ENCODE assay signal across 14 mouse cellular contexts in the genomic region with DNA sequence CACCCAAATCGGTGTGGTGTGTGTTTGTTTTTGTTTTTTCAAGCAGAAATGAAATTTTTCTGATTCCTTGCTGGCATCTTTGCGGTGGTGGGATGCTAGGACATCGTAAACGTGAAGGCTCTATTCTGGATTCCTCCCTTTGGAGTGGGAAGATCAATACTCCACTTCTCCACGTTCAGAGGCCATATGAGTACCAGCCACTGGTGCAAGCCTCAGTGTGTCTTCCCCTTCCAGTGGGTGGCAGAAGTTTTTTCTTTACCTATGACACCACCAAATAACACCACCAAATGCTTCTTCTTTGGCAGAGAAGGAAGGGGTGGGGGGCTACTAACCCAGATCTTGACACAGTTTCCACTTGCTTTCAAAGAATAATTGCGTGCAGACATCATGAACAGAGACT. TPM values are rescaled to one million over a fixed set of nuclear protein-coding genes. Genes with fewer than 3 reads are reported as not detected.
DNase-seq lines count a peak whose midpoint lies in the region; ATAC-seq and TF ChIP-seq lines count a peak whose summit lies in the region.
"Had no signal": no experiment of that assay in that cellular context is flagged by ENCODE, and none has a peak within 500 bp of the region (broad histone marks: within the 10 kb centered on the region; RNA-seq: fewer than 3 reads in every experiment).

No protein-coding gene starts in this region.

- no peaks in the 10 kb centered on the region for H3K36me3 ChIP-seq in hindbrain, embryonic 10.5 days
- no peaks in the 10 kb centered on the region for H3K36me3 ChIP-seq in hindbrain, embryonic 16.5 days (ENCODE audit: control insufficient read depth, insufficient read depth, low read length)
- no peaks in the 10 kb centered on the region for H3K36me3 ChIP-seq in neural tube, embryonic 15.5 days
- no peaks in the 10 kb centered on the region for H3K36me3 ChIP-seq in intestine, postnatal 0 days (ENCODE audit: control insufficient read depth, insufficient read depth)
- H3K36me3 ChIP-seq: G1E; hindbrain, embryonic 15.5 days; midbrain, embryonic 13.5 days had no signal

- H3K4me3 ChIP-seq in hindbrain, embryonic 10.5 days = peak overlapping the region; percentile 51; the same call in 1 of the 2 replicates
- H3K4me3 ChIP-seq in hindbrain, embryonic 16.5 days (ENCODE audit: low read length) = no peak overlapping the region
- H3K4me3 ChIP-seq in neural tube, embryonic 15.5 days (replicated peaks) = no peak overlapping the region
- peak overlapping the region; percentile 32 for H3K4me3 ChIP-seq in intestine, postnatal 0 days (ENCODE audit: low read depth, low read length)

- no peak for DNase-seq in hindbrain, embryonic 10.5 days (ENCODE audit: low spot score)
- peak; percentile 33 for DNase-seq in neural tube, embryonic 10.5 days (ENCODE audit: extremely low spot score, low spot score)
- no peak for DNase-seq in right cerebral cortex, postnatal 36 days (ENCODE audit: low spot score in 2 of 2)
- DNase-seq: cerebellum, postnatal 25 days; forebrain, postnatal 0 days; thymus, postnatal 14 days had no signal

- H3K9me3 ChIP-seq in hindbrain, embryonic 10.5 days = no peaks in the 10 kb centered on the region
- H3K9me3 ChIP-seq in hindbrain, embryonic 16.5 days (ENCODE audit: control insufficient read depth, low read length) = no peaks in the 10 kb centered on the region
- no peaks in the 10 kb centered on the region for H3K9me3 ChIP-seq in neural tube, embryonic 15.5 days (replicated peaks)
- H3K9me3 ChIP-seq in intestine, postnatal 0 days (ENCODE audit: control insufficient read depth) = no peaks in the 10 kb centered on the region
- H3K9me3 ChIP-seq: hindbrain, embryonic 15.5 days; midbrain, embryonic 13.5 days had no signal

- peaks cover 40% of the 10 kb centered on the region for H3K4me1 ChIP-seq in hindbrain, embryonic 10.5 days (replicated peaks)
- peaks cover 17% of the 10 kb centered on the region for H3K4me1 ChIP-seq in hindbrain, embryonic 16.5 days (ENCODE audit: control insufficient read depth, insufficient read depth, low read depth, low read length)
- peaks cover 23% of the 10 kb centered on the region for H3K4me1 ChIP-seq in neural tube, embryonic 15.5 days
- H3K4me1 ChIP-seq in intestine, postnatal 0 days (replicated peaks; ENCODE audit: control insufficient read depth, insufficient read depth, low read length) = no peaks in the 10 kb centered on the region

- H3K27me3 ChIP-seq in hindbrain, embryonic 10.5 days (ENCODE audit: insufficient read depth, poor library complexity, severe bottlenecking) = peaks cover 100% of the 10 kb centered on the region
- peaks cover 76% of the 10 kb centered on the region for H3K27me3 ChIP-seq in hindbrain, embryonic 16.5 days (replicated peaks; ENCODE audit: control insufficient read depth, insufficient read depth, low read length)
- H3K27me3 ChIP-seq in neural tube, embryonic 15.5 days (replicated peaks) = peaks cover 97% of the 10 kb centered on the region
- peaks cover 97% of the 10 kb centered on the region for H3K27me3 ChIP-seq in intestine, postnatal 0 days (replicated peaks; ENCODE audit: control insufficient read depth, insufficient read depth, low read length)

- no peak overlapping the region for H3K4me2 ChIP-seq in hindbrain, embryonic 16.5 days (ENCODE audit: low read length)
- no peak overlapping the region; the same call in 1 of the 2 replicates for H3K4me2 ChIP-seq in neural tube, embryonic 15.5 days
- peak overlapping the region; percentile 64 for H3K4me2 ChIP-seq in intestine, postnatal 0 days (replicated peaks; ENCODE audit: low read depth)

- no peak for TF ChIP-seq CTCF in intestine, postnatal 0 days (IDR thresholded peaks at IDR 0.05; ENCODE audit: low read depth)

- no peak overlapping the region for H3K27ac ChIP-seq in hindbrain, embryonic 10.5 days
- no peak overlapping the region for H3K27ac ChIP-seq in hindbrain, embryonic 16.5 days (ENCODE audit: low read depth, low read length)
- H3K27ac ChIP-seq in neural tube, embryonic 15.5 days (replicated peaks) = no peak overlapping the region
- H3K27ac ChIP-seq in intestine, postnatal 0 days (ENCODE audit: low read depth, low read length) = no peak overlapping the region
- H3K27ac ChIP-seq: hindbrain, embryonic 15.5 days; midbrain, embryonic 13.5 days had no signal

- no peak overlapping the region for H3K9ac ChIP-seq in hindbrain, embryonic 16.5 days (ENCODE audit: low read depth, low read length)
- no peak overlapping the region for H3K9ac ChIP-seq in neural tube, embryonic 15.5 days (replicated peaks)
- no peak overlapping the region for H3K9ac ChIP-seq in intestine, postnatal 0 days (ENCODE audit: low read depth, low read length)
- H3K9ac ChIP-seq: forebrain, postnatal 0 days; hindbrain, embryonic 15.5 days; midbrain, embryonic 13.5 days had no signal

- ATAC-seq in hindbrain, embryonic 16.5 days = no peak
- ATAC-seq in neural tube, embryonic 15.5 days (ENCODE audit: low FRiP score) = no peak
- no peak for ATAC-seq in intestine, postnatal 0 days
- no peak for ATAC-seq in erythroid progenitor cell, adult 5-6 weeks (replicated peaks; ENCODE audit: low FRiP score, poor library complexity, severe bottlenecking)
- ATAC-seq: forebrain, postnatal 0 days; midbrain, embryonic 13.5 days had no signal

- WGBS in hindbrain, embryonic 10.5 days = 5% methylated on average over 6 of the region's 6 CpGs
- WGBS in hindbrain, embryonic 16.5 days = 5% methylated on average over 6 of the region's 6 CpGs
- WGBS in neural tube, embryonic 15.5 days = 1% methylated on average over 6 of the region's 6 CpGs
- whole genome bisulfite sequencing in intestine, postnatal 0 days = 9% methylated on average over 6 of the region's 6 CpGs

RNA-seq across cellular contexts. Expression of a gene that starts 1.5 kb away (rescaled TPM):
- polyA plus RNA-seq in hindbrain, embryonic 10.5 days (2016; fragmentation: Nextera tagmentation; extraction: Ambion mirVana) = 1.6 and 3.5 TPM in 2 replicates
- 0.09 and 0.16 TPM in 2 replicates for polyA plus RNA-seq in hindbrain, embryonic 16.5 days (2015; fragmentation: Nextera tagmentation; extraction: Ambion mirVana)
- 0.15 and 0.51 TPM in 2 replicates for polyA plus RNA-seq in neural tube, embryonic 15.5 days (2015; fragmentation: Nextera tagmentation; extraction: Ambion mirVana)
- 2.6 and 2.8 TPM in 2 replicates for polyA plus RNA-seq in intestine, postnatal 0 days (2015; fragmentation: Nextera tagmentation; extraction: Ambion mirVana)
- total RNA-seq in erythroid progenitor cell, adult 5-6 weeks (2015; ENCODE audit: low replicate concordance) = not detected in 2 replicates
- not detected in 2 replicates for total RNA-seq in erythroid progenitor cell, adult 5-6 weeks (2017; ENCODE audit: low replicate concordance)
- total RNA-seq: G1E had no signal
- polyA plus RNA-seq: forebrain, postnatal 0 days; G1E; spleen, adult 2 months had no signal

RNA-seq across cellular contexts. Expression of a gene that starts 10.2 kb away (rescaled TPM):
- polyA plus RNA-seq in hindbrain, embryonic 10.5 days (2016; fragmentation: Nextera tagmentation; extraction: Ambion mirVana) = 7.0 and 13.7 TPM in 2 replicates
- polyA plus RNA-seq in hindbrain, embryonic 16.5 days (2015; fragmentation: Nextera tagmentation; extraction: Ambion mirVana) = 1.9 and 2.8 TPM in 2 replicates
- 3.4 TPM in 2 replicates for polyA plus RNA-seq in neural tube, embryonic 15.5 days (2015; fragmentation: Nextera tagmentation; extraction: Ambion mirVana)
- polyA plus RNA-seq in intestine, postnatal 0 days (2015; fragmentation: Nextera tagmentation; extraction: Ambion mirVana) = 0.48 and 0.60 TPM in 2 replicates
- total RNA-seq in erythroid progenitor cell, adult 5-6 weeks (2015; ENCODE audit: low replicate concordance) = not detected in 2 replicates
- total RNA-seq in erythroid progenitor cell, adult 5-6 weeks (2017; ENCODE audit: low replicate concordance) = not detected in 2 replicates
- total RNA-seq: G1E had no signal

RNA-seq across cellular contexts. Expression of a gene that starts 18.0 kb away (rescaled TPM):
- polyA plus RNA-seq in hindbrain, embryonic 10.5 days (2016; fragmentation: Nextera tagmentation; extraction: Ambion mirVana) = 60.5 and 68.2 TPM in 2 replicates
- polyA plus RNA-seq in hindbrain, embryonic 16.5 days (2015; fragmentation: Nextera tagmentation; extraction: Ambion mirVana) = 45.2 and 46.3 TPM in 2 replicates
- 50.6 and 52.5 TPM in 2 replicates for polyA plus RNA-seq in neural tube, embryonic 15.5 days (2015; fragmentation: Nextera tagmentation; extraction: Ambion mirVana)
- 24.9 and 25.1 TPM in 2 replicates for polyA plus RNA-seq in intestine, postnatal 0 days (2015; fragmentation: Nextera tagmentation; extraction: Ambion mirVana)
- 2.9 and 6.7 TPM in 2 replicates for total RNA-seq in erythroid progenitor cell, adult 5-6 weeks (2015; ENCODE audit: low replicate concordance)
- 6.4 TPM in 2 replicates for total RNA-seq in erythroid progenitor cell, adult 5-6 weeks (2017; ENCODE audit: low replicate concordance)

RNA-seq across cellular contexts. Expression of a gene that starts 42.0 kb away (rescaled TPM):
- 3.9 and 4.9 TPM in 2 replicates for polyA plus RNA-seq in hindbrain, embryonic 10.5 days (2016; fragmentation: Nextera tagmentation; extraction: Ambion mirVana)
- 1.1 and 1.3 TPM in 2 replicates for polyA plus RNA-seq in hindbrain, embryonic 16.5 days (2015; fragmentation: Nextera tagmentation; extraction: Ambion mirVana)
- 1.6 and 15.7 TPM in 2 replicates for polyA plus RNA-seq in neural tube, embryonic 15.5 days (2015; fragmentation: Nextera tagmentation; extraction: Ambion mirVana)
- 49.8 and 50.1 TPM in 2 replicates for polyA plus RNA-seq in intestine, postnatal 0 days (2015; fragmentation: Nextera tagmentation; extraction: Ambion mirVana)
- not detected in 2 replicates for total RNA-seq in erythroid progenitor cell, adult 5-6 weeks (2015; ENCODE audit: low replicate concordance)
- total RNA-seq in erythroid progenitor cell, adult 5-6 weeks (2017; ENCODE audit: low replicate concordance) = not detected in 2 replicates
- polyA plus RNA-seq: G1E had no signal

Comparison
In these comparisons a context has a peak if more than half of its experiments do, and no peak if none do; other contexts are left out.
1. H3K4me3 ChIP-seq: peak in hindbrain, embryonic 10.5 days (single experiment) and intestine, postnatal 0 days (single experiment); none in hindbrain, embryonic 16.5 days (single experiment) and neural tube, embryonic 15.5 days (single experiment).